Mouse (Mus musculus) erythroblast, embryonic 14.5 days (primary cell): ENCODE measurements around the gene Ccdc194.

Source experiments
- GATA1 ChIP-seq: IDR thresholded peaks from 2 replicates; pipeline ENCODE4 v1.6.1; 2012; ENCODE audit warnings: low read length, inconsistent platforms, mixed read lengths
- TAL1 ChIP-seq: IDR thresholded peaks from 3 replicates; pipeline ENCODE4 v1.6.1; 2012; ENCODE audit warnings: low read length, inconsistent platforms, mixed read lengths

- TF ChIP-seq GATA1 (no peak), TAL1 (no peak)
Measured at GRCm38 (mm10) chr8:71554644-71555043, 29.1 kb upstream of the Ccdc194 start.
